Mouse (Mus musculus) heart, embryonic 11.5 days (tissue): Measurements from ENCODE around the gene Usf1. TPM values are rescaled to one million over a fixed set of nuclear protein-coding genes. Genes with fewer than 3 reads are reported as not detected.
A peak's percentile ranks its signal among the peaks of the same experiment; 100 is the strongest.

ENCODE experiments used
- ATAC-seq: fragments of 200-750 bp; cut with Nextera tagmentation; replicated peaks from 2 replicates; pipeline ENCODE4 v1.8.0; 2017; ENCODE audit warnings: moderate library complexity; ENCODE audit not compliant: insufficient number of reproducible peaks, low FRiP score, low TSS enrichment
- H3K27ac ChIP-seq: fragments of 300-500 bp; sonication (generic); 2 replicates; pipeline ENCODE4 v1.5.1; 2014; ENCODE audit warnings: mild to moderate bottlenecking, low read depth, low read length
- H3K27me3 ChIP-seq: fragments of 300-500 bp; sonication (generic); 2 replicates; pipeline ENCODE4 v1.6.1; 2014; ENCODE audit warnings: mild to moderate bottlenecking, low read length, mixed read lengths; ENCODE audit not compliant: control insufficient read depth, insufficient read depth
- H3K36me3 ChIP-seq: fragments of 300-500 bp; sonication (generic); 2 replicates; pipeline ENCODE4 v1.6.1; 2014; ENCODE audit warnings: mild to moderate bottlenecking, low read length, moderate library complexity, mixed read lengths; ENCODE audit not compliant: control insufficient read depth, insufficient read depth
- H3K4me1 ChIP-seq: fragments of 300-500 bp; sonication (generic); 2 replicates; pipeline ENCODE4 v1.6.1; 2014; ENCODE audit warnings: low read length; ENCODE audit not compliant: control insufficient read depth, insufficient read depth
- H3K4me2 ChIP-seq: fragments of 300-500 bp; sonication (generic); 2 replicates; pipeline ENCODE4 v1.6.1; 2014; ENCODE audit warnings: mild to moderate bottlenecking, moderate library complexity
- H3K4me3 ChIP-seq: fragments of 300-500 bp; sonication (generic); 2 replicates; pipeline ENCODE4 v1.5.1; 2014; ENCODE audit warnings: low read depth, low read length
- H3K9ac ChIP-seq: fragments of 300-500 bp; sonication (generic); 2 replicates; pipeline ENCODE4 v1.6.1; 2014; ENCODE audit warnings: mild to moderate bottlenecking, low read depth, low read length, moderate library complexity
- H3K9me3 ChIP-seq: fragments of 300-500 bp; sonication (generic); replicated peaks from 2 replicates; pipeline ENCODE4 v1.6.1; 2016; ENCODE audit warnings: low read length; ENCODE audit not compliant: control insufficient read depth
- WGBS: fragments of 180-500 bp; shearing (Covaris S2); extraction: QIAGEN DNeasy Blood & Tissue Kit; methylation state at CpG from one replicate; pipeline ENCODE4 v1.1.7; 2014; ENCODE audit not compliant: insufficient replicate concordance; 5-methylcytosine and 5-hydroxymethylcytosine counted together
- polyA plus RNA-seq: library from polyadenylated mRNA; unstranded; fragments of >200 nt; fragmentation: Nextera tagmentation; extraction: Ambion mirVana; gene quantifications from 2 replicates; pipeline ENCODE4 v1.2.1, GENCODE M21; 2014

Usf1 gene
- polyA plus RNA-seq, 1 experiment from 2014 or later: 53.3 TPM

- no peaks in the 10 kb centered on the region for H3K36me3 ChIP-seq
- no peak overlapping the region for H3K4me2 ChIP-seq
- H3K4me1 ChIP-seq: peaks cover under 1% of the 10 kb centered on the region; the same call in 1 of the 2 replicates
- no peak for ATAC-seq
- WGBS: 67% methylated on average over 5 of the region's 5 CpGs
- H3K9ac ChIP-seq: no peak overlapping the region
- H3K27me3 ChIP-seq: no peaks in the 10 kb centered on the region
- H3K4me3 ChIP-seq: no peak overlapping the region
- no peak overlapping the region for H3K27ac ChIP-seq
- no peaks in the 10 kb centered on the region for H3K9me3 ChIP-seq
Observed at GRCm38 (mm10) chr1:171407263-171407662, 3.9 kb upstream of the Usf1 start.

- Histone ChIP-seq H3K4me3 (no peak overlapping the region), H3K4me1 (peaks cover 4% of the 10 kb centered on the region), H3K9me3 (no peaks in the 10 kb centered on the region), H3K27ac (no peak overlapping the region), H3K4me2 (no peak overlapping the region), H3K9ac (no peak overlapping the region), H3K36me3 (no peaks in the 10 kb centered on the region), H3K27me3 (no peaks in the 10 kb centered on the region)
- WGBS: 88% methylated on average over 1 of the region's 1 CpGs
- no peak for ATAC-seq
Observed at GRCm38 (mm10) chr1:171410231-171410630, 882 bp upstream of the Usf1 start.

- Histone ChIP-seq H3K9ac (peak overlapping the region; percentile 93), H3K4me2 (peak overlapping the region; percentile 80), H3K36me3 (peaks cover 9% of the 10 kb centered on the region), H3K9me3 (no peaks in the 10 kb centered on the region), H3K27ac (peak overlapping the region; percentile 85), H3K4me1 (peaks cover 4% of the 10 kb centered on the region), H3K27me3 (no peaks in the 10 kb centered on the region), H3K4me3 (peak overlapping the region; percentile 98)
- ATAC-seq: peak; percentile 74
- WGBS: under 1% methylated on average over 35 of the region's 39 CpGs
Observed at GRCm38 (mm10) chr1:171411492-171411941, 404 bp downstream of the Usf1 start.

- H3K9ac ChIP-seq: peak overlapping the region; percentile 93
- 2% methylated on average over 20 of the region's 20 CpGs for WGBS
- H3K4me2 ChIP-seq: peak overlapping the region; percentile 80
- H3K9me3 ChIP-seq: no peaks in the 10 kb centered on the region
- peak overlapping the region; percentile 98 for H3K4me3 ChIP-seq
- H3K4me1 ChIP-seq: peaks cover 4% of the 10 kb centered on the region
- H3K27ac ChIP-seq: peak overlapping the region; percentile 85
- no peaks in the 10 kb centered on the region for H3K27me3 ChIP-seq
- ATAC-seq: no peak
- H3K36me3 ChIP-seq: peaks cover 13% of the 10 kb centered on the region
Observed at GRCm38 (mm10) chr1:171412001-171412441, 908 bp downstream of the Usf1 start.

- Histone ChIP-seq H3K9ac (peak overlapping the region; percentile 93), H3K4me1 (peaks cover 4% of the 10 kb centered on the region), H3K9me3 (no peaks in the 10 kb centered on the region), H3K27me3 (no peaks in the 10 kb centered on the region), H3K27ac (peak overlapping the region; percentile 85; the same call in 1 of the 2 replicates), H3K36me3 (peaks cover 13% of the 10 kb centered on the region), H3K4me2 (peak overlapping the region; percentile 80), H3K4me3 (peak overlapping the region; percentile 98)
- no peak for ATAC-seq
- 60% methylated on average over 3 of the region's 3 CpGs for WGBS
Observed at GRCm38 (mm10) chr1:171412446-171412845, 1.3 kb downstream of the Usf1 start.

GRCm38 (mm10) chr1:171413608-171414007 is 2.5 kb downstream of the Usf1 start:
- Histone ChIP-seq H3K9me3 (no peaks in the 10 kb centered on the region), H3K4me3 (no peak overlapping the region), H3K27ac (no peak overlapping the region), H3K9ac (no peak overlapping the region), H3K4me1 (peaks cover 4% of the 10 kb centered on the region), H3K4me2 (no peak overlapping the region; the same call in 1 of the 2 replicates), H3K27me3 (no peaks in the 10 kb centered on the region), H3K36me3 (peaks cover 19% of the 10 kb centered on the region)
- 77% methylated on average over 8 of the region's 8 CpGs for WGBS
- no peak for ATAC-seq

- H3K9me3 ChIP-seq: no peaks in the 10 kb centered on the region
- H3K9ac ChIP-seq: no peak within 1 kb of the TSS
- no peak within 1 kb of the TSS for H3K4me3 ChIP-seq
- ATAC-seq: no peak
- H3K36me3 ChIP-seq: peaks cover 30% of the 10 kb centered on the region
- 91% methylated on average over 5 of the region's 5 CpGs for WGBS
- no peak within 1 kb of the TSS for H3K4me2 ChIP-seq
- peaks cover 2% of the 10 kb centered on the region; the same call in 1 of the 2 replicates for H3K4me1 ChIP-seq
- H3K27me3 ChIP-seq: no peaks in the 10 kb centered on the region
- H3K27ac ChIP-seq: no peak within 1 kb of the TSS
Observed at GRCm38 (mm10) chr1:171418660-171419059, 7.5 kb downstream of the Usf1 start, which contains the start of gene Tstd1. Gene Tstd1 (plus strand): TSS chr1:171418872.

- Histone ChIP-seq H3K27ac (no peak overlapping the region), H3K36me3 (peaks cover 30% of the 10 kb centered on the region), H3K27me3 (no peaks in the 10 kb centered on the region), H3K9ac (no peak overlapping the region), H3K9me3 (no peaks in the 10 kb centered on the region), H3K4me3 (no peak overlapping the region), H3K4me1 (peaks cover 2% of the 10 kb centered on the region; the same call in 1 of the 2 replicates), H3K4me2 (no peak overlapping the region)
- WGBS: 70% methylated on average over 12 of the region's 12 CpGs
- no peak for ATAC-seq
Observed at GRCm38 (mm10) chr1:171419291-171419882, 8.3 kb downstream of the Usf1 start.

GRCm38 (mm10) chr1:171419905-171420304 is 8.8 kb downstream of the Usf1 start:
- Histone ChIP-seq H3K27me3 (no peaks in the 10 kb centered on the region), H3K27ac (no peak overlapping the region), H3K36me3 (peaks cover 30% of the 10 kb centered on the region), H3K9me3 (no peaks in the 10 kb centered on the region), H3K4me3 (no peak overlapping the region), H3K9ac (no peak overlapping the region), H3K4me1 (peaks cover 4% of the 10 kb centered on the region), H3K4me2 (no peak overlapping the region)
- no peak for ATAC-seq
- 84% methylated on average over 5 of the region's 5 CpGs for WGBS
